Mouse (Mus musculus): ENCODE measurements around the gene Cdkn2a. TPM values are rescaled to one million over a fixed set of nuclear protein-coding genes. Genes with fewer than 3 reads are reported as not detected.

Gene Cdkn2a
- polyA plus RNA-seq, 1 experiment from 2014 or later: not detected

DNA sequence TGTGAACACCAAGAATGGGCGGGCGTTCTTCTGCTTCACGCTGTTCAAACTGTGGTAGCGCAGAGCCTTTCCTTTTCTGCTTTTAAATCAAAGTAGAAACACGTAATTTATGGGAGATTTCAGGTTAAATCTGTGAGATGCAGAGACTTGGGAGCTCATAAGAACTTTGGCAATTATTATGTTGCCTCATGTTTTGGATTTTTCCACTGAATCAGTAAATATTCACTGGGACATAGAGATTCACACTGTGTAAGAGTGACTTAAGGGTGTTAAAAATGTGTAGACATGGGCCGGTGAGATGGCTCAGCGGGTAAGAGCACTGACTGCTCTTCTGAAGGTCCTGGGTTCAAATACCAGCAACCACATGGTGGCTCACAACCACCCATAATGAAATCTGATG lies 8.8 kb downstream of the Cdkn2a start:
- H3K27ac ChIP-seq (replicated peaks; ENCODE audit: low read depth, low read length): no peak overlapping the region
- no peak overlapping the region for H3K4me3 ChIP-seq (replicated peaks; ENCODE audit: low read depth, low read length)
- 31% methylated on average over 7 of the region's 7 CpGs for WGBS
- no peaks in the 10 kb centered on the region for H3K9me3 ChIP-seq (ENCODE audit: control insufficient read depth, low read length)
- H3K9ac ChIP-seq (replicated peaks; ENCODE audit: low read length): no peak overlapping the region
- no peak for ATAC-seq (ENCODE audit: low FRiP score, low TSS enrichment)
- 0 out of 2 replicates have a peak, but pooled peaks cover 4% of the 10 kb centered on the region for H3K4me1 ChIP-seq (ENCODE audit: control insufficient read depth, insufficient read depth, low read length)
- no peak overlapping the region for H3K4me2 ChIP-seq (ENCODE audit: low read length)
- H3K27me3 ChIP-seq (ENCODE audit: control insufficient read depth, insufficient read depth, low read length): peaks cover 87% of the 10 kb centered on the region
- no peaks in the 10 kb centered on the region for H3K36me3 ChIP-seq (ENCODE audit: control insufficient read depth, insufficient read depth, low read length)
- no peak for DNase-seq

DNA sequence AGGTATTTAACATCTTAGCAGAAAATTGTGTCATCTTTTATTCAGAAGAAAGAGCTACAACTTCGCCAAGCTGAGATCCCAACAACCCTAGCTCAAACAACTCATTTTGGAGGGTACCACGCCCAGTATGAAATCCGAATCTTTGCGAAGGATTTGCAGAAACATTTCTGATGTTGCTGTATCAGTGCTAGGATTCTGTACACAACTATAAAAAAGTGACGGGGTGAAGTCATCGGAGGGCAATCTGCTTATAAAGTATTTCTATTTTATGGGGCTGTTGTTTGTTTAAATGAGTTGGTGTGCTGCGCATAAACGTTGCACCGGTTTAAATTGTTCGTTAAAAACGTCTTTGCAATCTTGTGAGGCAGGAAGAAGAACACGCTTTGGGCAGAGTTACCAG lies 11.8 kb downstream of the Cdkn2a start:
- Histone ChIP-seq H3K4me1 (ENCODE audit: control insufficient read depth, insufficient read depth, low read length) (0 out of 2 replicates have a peak, but pooled peaks cover 4% of the 10 kb centered on the region), H3K4me3 (replicated peaks; ENCODE audit: low read depth, low read length) (no peak overlapping the region), H3K9ac (replicated peaks; ENCODE audit: low read length) (no peak overlapping the region), H3K9me3 (ENCODE audit: control insufficient read depth, low read length) (no peaks in the 10 kb centered on the region), H3K4me2 (ENCODE audit: low read length) (no peak overlapping the region), H3K27ac (replicated peaks; ENCODE audit: low read depth, low read length) (no peak overlapping the region), H3K36me3 (ENCODE audit: control insufficient read depth, insufficient read depth, low read length) (no peaks in the 10 kb centered on the region), H3K27me3 (ENCODE audit: control insufficient read depth, insufficient read depth, low read length) (peaks cover 87% of the 10 kb centered on the region)
- ATAC-seq (ENCODE audit: low FRiP score, low TSS enrichment) (no peak), DNase-seq (no peak)
- 2% methylated on average over 12 of the region's 12 CpGs for WGBS

DNA sequence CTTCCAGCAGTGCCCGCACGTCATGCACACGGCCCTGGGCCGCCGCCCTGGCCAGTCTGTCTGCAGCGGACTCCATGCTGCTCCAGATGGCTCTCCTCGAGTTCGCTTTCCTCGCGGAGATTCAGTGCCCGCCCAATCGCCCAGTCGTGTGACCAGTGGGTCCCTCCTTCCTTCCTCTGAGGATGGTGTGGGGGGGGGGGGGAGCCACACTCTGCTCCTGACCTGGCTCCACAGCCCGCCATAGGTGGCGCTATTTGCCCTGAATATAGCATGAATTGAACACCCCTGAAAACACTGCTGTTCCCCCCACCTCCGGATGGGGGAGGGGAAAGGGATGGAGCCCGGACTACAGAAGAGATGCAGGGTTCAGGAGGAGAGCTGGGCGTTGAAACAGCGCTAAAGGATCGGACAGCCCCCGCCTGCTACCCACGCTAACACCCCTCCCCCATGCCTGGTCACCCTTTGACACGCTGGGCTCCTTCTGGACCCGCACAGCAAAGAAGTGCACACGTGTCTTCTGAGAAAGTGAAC lies 12.4 kb downstream of the Cdkn2a start:
- Histone ChIP-seq H3K36me3 (ENCODE audit: control insufficient read depth, insufficient read depth, low read length) (no peaks in the 10 kb centered on the region), H3K9ac (replicated peaks; ENCODE audit: low read length) (no peak overlapping the region), H3K9me3 (ENCODE audit: control insufficient read depth, low read length) (no peaks in the 10 kb centered on the region), H3K27me3 (ENCODE audit: control insufficient read depth, insufficient read depth, low read length) (peaks cover 89% of the 10 kb centered on the region), H3K4me1 (ENCODE audit: control insufficient read depth, insufficient read depth, low read length) (0 out of 2 replicates have a peak, but pooled peaks cover 4% of the 10 kb centered on the region), H3K4me3 (replicated peaks; ENCODE audit: low read depth, low read length) (no peak overlapping the region), H3K4me2 (ENCODE audit: low read length) (no peak overlapping the region), H3K27ac (replicated peaks; ENCODE audit: low read depth, low read length) (no peak overlapping the region)
- DNase-seq (no peak), ATAC-seq (ENCODE audit: low FRiP score, low TSS enrichment) (peak; percentile 57)
- under 1% methylated on average over 25 of the region's 25 CpGs for WGBS

DNA sequence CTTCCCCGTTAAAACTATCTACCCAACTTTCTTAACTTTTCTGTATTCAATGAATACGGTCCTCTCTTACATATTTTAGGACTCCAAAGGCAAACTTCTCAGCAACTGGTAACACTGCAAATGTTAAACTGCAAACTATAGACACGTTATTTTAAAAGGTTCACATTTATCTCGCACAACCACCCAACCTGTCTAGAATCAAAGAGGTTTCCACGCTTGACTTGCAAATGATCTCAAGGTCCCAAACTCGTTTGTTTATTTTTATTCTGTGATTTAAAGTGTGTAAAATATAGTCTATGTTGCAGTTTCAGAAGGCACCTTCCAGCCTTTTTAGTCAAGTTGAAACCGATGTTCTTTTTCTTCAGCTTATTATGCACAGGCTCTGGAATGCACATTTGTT lies 13.2 kb downstream of the Cdkn2a start:
- 0 out of 2 replicates have a peak, but pooled peaks cover 4% of the 10 kb centered on the region for H3K4me1 ChIP-seq (ENCODE audit: control insufficient read depth, insufficient read depth, low read length)
- no peak for ATAC-seq (ENCODE audit: low FRiP score, low TSS enrichment)
- H3K27me3 ChIP-seq (ENCODE audit: control insufficient read depth, insufficient read depth, low read length): peaks cover 92% of the 10 kb centered on the region
- 2% methylated on average over 7 of the region's 7 CpGs for WGBS
- DNase-seq: no peak
- H3K9ac ChIP-seq (replicated peaks; ENCODE audit: low read length): no peak overlapping the region
- H3K4me2 ChIP-seq (ENCODE audit: low read length): no peak overlapping the region
- H3K36me3 ChIP-seq (ENCODE audit: control insufficient read depth, insufficient read depth, low read length): no peaks in the 10 kb centered on the region
- H3K4me3 ChIP-seq (replicated peaks; ENCODE audit: low read depth, low read length): no peak overlapping the region
- H3K9me3 ChIP-seq (ENCODE audit: control insufficient read depth, low read length): no peaks in the 10 kb centered on the region
- H3K27ac ChIP-seq (replicated peaks; ENCODE audit: low read depth, low read length): no peak overlapping the region

DNA sequence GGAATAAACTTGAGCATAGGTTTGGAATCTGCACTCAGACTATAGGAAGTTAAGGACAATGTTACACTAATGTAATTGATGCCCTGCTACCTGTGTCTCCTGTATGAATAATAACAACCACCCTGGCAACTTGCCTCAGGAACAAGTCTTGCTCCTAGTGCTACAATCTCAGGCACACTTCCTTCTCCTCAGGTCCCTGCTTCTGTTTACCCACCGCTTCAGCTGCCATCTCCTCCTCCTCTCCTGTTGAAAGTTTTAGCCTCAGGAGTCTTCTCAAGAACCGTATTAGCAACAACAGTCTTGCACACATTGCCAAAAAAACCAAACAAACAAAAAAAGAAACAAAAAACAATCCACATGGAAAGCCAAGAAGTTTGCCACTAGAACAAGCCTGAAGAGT lies 14.8 kb downstream of the Cdkn2a start:
- no peak overlapping the region for H3K4me3 ChIP-seq (replicated peaks; ENCODE audit: low read depth, low read length)
- ATAC-seq (ENCODE audit: low FRiP score, low TSS enrichment) (no peak), DNase-seq (no peak)
- H3K9me3 ChIP-seq (ENCODE audit: control insufficient read depth, low read length): no peaks in the 10 kb centered on the region
- 0% methylated on average over 2 of the region's 2 CpGs for WGBS
- H3K4me2 ChIP-seq (ENCODE audit: low read length): no peak overlapping the region
- no peaks in the 10 kb centered on the region for H3K36me3 ChIP-seq (ENCODE audit: control insufficient read depth, insufficient read depth, low read length)
- no peak overlapping the region for H3K27ac ChIP-seq (replicated peaks; ENCODE audit: low read depth, low read length)
- peaks cover 96% of the 10 kb centered on the region for H3K27me3 ChIP-seq (ENCODE audit: control insufficient read depth, insufficient read depth, low read length)
- 0 out of 2 replicates have a peak, but pooled peaks cover 4% of the 10 kb centered on the region for H3K4me1 ChIP-seq (ENCODE audit: control insufficient read depth, insufficient read depth, low read length)
- H3K9ac ChIP-seq (replicated peaks; ENCODE audit: low read length): no peak overlapping the region

DNA sequence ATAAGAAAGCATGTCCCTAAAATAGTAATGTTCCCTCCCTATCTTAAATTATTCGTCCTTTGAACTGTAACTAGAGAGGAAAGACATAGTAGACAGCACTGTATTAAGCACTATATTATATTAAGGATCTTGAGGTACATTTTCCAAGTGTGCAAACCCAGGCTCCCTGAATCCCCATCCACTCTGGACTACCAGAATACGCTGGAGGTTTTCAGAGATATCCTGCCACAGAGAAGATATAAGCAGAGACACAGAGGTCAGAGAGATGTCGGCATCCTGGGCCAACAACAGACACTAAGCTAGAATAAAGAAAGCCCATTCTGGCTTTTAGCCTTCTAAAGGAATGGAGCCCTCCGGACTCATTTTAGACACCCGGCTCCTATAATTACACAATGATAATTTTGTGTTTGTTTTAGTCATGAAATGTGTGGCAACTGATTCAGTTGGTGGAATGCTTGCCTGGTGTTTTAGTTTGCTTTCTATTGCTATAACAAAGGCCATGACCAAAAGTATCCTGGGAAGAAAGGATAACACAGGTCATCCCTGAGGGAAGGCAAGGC lies 17.0 kb downstream of the Cdkn2a start:
- 3% methylated on average over 5 of the region's 5 CpGs for WGBS
- Histone ChIP-seq H3K4me2 (ENCODE audit: low read length) (no peak overlapping the region), H3K9ac (replicated peaks; ENCODE audit: low read length) (no peak overlapping the region), H3K4me1 (ENCODE audit: control insufficient read depth, insufficient read depth, low read length) (0 out of 2 replicates have a peak, but pooled peaks cover 4% of the 10 kb centered on the region), H3K27me3 (ENCODE audit: control insufficient read depth, insufficient read depth, low read length) (peaks cover 98% of the 10 kb centered on the region), H3K4me3 (replicated peaks; ENCODE audit: low read depth, low read length) (no peak overlapping the region), H3K36me3 (ENCODE audit: control insufficient read depth, insufficient read depth, low read length) (no peaks in the 10 kb centered on the region), H3K27ac (replicated peaks; ENCODE audit: low read depth, low read length) (no peak overlapping the region), H3K9me3 (ENCODE audit: control insufficient read depth, low read length) (no peaks in the 10 kb centered on the region)
- ATAC-seq (ENCODE audit: low FRiP score, low TSS enrichment) (no peak), DNase-seq (no peak)

DNA sequence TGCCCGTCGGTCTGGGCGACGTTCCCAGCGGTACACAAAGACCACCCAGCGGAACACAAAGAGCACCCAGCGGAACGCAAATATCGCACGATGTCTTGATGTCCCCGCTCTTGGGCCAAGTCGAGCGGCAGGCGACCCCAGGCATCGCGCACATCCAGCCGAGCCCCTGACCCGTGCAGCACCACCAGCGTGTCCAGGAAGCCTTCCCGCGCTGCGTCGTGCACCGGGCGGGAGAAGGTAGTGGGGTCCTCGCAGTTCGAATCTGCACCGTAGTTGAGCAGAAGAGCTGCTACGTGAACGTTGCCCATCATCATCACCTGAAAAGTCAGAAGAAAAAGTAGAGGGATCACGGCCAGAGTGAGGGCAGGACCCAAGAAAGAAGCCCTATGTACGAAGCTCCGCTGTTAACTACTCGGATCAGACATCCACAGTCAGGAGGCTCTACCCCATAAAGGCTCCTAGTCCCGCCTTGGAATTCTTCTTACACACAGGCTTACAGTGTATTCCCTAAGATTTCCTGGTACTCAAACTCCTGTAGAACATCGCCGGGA lies 17.7 kb downstream of the Cdkn2a start:
- Histone ChIP-seq H3K36me3 (ENCODE audit: control insufficient read depth, insufficient read depth, low read length) (no peaks in the 10 kb centered on the region), H3K4me1 (ENCODE audit: control insufficient read depth, insufficient read depth, low read length) (no peaks in the 10 kb centered on the region), H3K4me2 (ENCODE audit: low read length) (no peak overlapping the region), H3K9me3 (ENCODE audit: control insufficient read depth, low read length) (no peaks in the 10 kb centered on the region), H3K27me3 (ENCODE audit: control insufficient read depth, insufficient read depth, low read length) (peaks cover 98% of the 10 kb centered on the region), H3K9ac (replicated peaks; ENCODE audit: low read length) (no peak overlapping the region), H3K27ac (replicated peaks; ENCODE audit: low read depth, low read length) (no peak overlapping the region), H3K4me3 (replicated peaks; ENCODE audit: low read depth, low read length) (no peak overlapping the region)
- under 1% methylated on average over 37 of the region's 37 CpGs for WGBS
- ATAC-seq (ENCODE audit: low FRiP score, low TSS enrichment) (no peak), DNase-seq (peak; percentile 38)

DNA sequence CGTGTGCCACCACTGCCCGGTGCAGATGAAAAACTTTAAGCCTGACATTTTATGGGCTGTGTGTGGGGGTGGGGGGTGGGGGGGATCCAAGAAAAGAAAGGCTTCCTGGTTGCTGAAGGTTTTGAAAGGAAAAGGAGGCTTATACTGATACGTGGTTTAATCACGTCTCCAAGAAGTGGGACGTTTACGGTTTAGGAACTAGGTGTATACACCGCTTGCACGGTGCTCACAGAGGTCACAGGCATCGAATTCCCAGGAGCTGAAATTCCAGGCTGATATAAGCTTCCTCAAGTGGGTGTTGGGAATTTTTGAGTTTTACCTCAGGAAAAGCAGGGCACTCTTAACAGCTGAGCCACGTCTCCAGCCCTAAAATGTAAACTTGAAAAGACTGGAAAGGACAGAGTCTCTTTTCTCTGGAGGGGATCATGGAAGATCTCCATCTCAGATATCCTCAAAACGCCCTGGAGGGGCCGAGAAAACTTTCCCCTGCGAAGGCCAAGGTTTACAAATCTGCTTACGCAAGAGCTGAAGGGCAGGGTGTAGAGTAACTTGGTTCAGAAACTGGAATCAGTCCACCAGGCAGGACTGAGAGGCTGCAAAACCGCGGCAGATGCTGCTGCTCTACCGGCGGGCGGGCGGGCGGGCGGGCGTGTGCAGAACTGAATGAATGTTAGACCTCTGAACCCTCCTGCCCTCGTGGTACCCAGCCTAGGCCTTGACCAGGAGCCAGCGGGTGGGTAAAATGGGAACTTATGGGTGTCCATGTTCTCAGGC lies 18.5 kb downstream of the Cdkn2a start:
- Histone ChIP-seq H3K4me2 (ENCODE audit: low read length) (no peak overlapping the region), H3K27ac (replicated peaks; ENCODE audit: low read depth, low read length) (no peak overlapping the region), H3K4me3 (replicated peaks; ENCODE audit: low read depth, low read length) (no peak overlapping the region), H3K36me3 (ENCODE audit: control insufficient read depth, insufficient read depth, low read length) (no peaks in the 10 kb centered on the region), H3K9me3 (ENCODE audit: control insufficient read depth, low read length) (no peaks in the 10 kb centered on the region), H3K9ac (replicated peaks; ENCODE audit: low read length) (no peak overlapping the region), H3K4me1 (ENCODE audit: control insufficient read depth, insufficient read depth, low read length) (no peaks in the 10 kb centered on the region), H3K27me3 (ENCODE audit: control insufficient read depth, insufficient read depth, low read length) (peaks cover 96% of the 10 kb centered on the region)
- peak; percentile 20 for DNase-seq
- no peak for ATAC-seq (ENCODE audit: low FRiP score, low TSS enrichment)
- WGBS: 2% methylated on average over 25 of the region's 25 CpGs
